Mouse (Mus musculus): ENCODE measurements at regions not wholly inside any gene's neighbourhood (a gene's known extent, or its start where the extent isn't known, plus 50 kb on each side); places are given as distances from the start of the nearest gene placed in this dataset.

- Histone ChIP-seq H3K4me2 (no peak overlapping the region), H3K9ac (no peak overlapping the region), H3K36me3 (no peaks in the 10 kb centered on the region), H3K4me3 (no peak overlapping the region), H3K9me3 (no peaks in the 10 kb centered on the region), H3K4me1 (peaks cover 36% of the 10 kb centered on the region), H3K27ac (no peak overlapping the region), H3K27me3 (no peaks in the 10 kb centered on the region)
- ATAC-seq (ENCODE audit: insufficient number of reproducible peaks, low FRiP score, low TSS enrichment, low read depth): no peak
- WGBS: 70% methylated on average over 19 of the region's 19 CpGs
Observed at GRCm38 (mm10) chr5:111665406-111665805, 68.3 kb upstream of the Gm26897 start.

- Histone ChIP-seq H3K27ac (no peak overlapping the region), H3K36me3 (no peaks in the 10 kb centered on the region), H3K4me3 (no peak overlapping the region), H3K9ac (no peak overlapping the region), H3K4me2 (no peak overlapping the region), H3K4me1 (peaks cover 36% of the 10 kb centered on the region), H3K9me3 (no peaks in the 10 kb centered on the region), H3K27me3 (no peaks in the 10 kb centered on the region)
- 59% methylated on average over 8 of the region's 8 CpGs for WGBS
- ATAC-seq (ENCODE audit: insufficient number of reproducible peaks, low FRiP score, low TSS enrichment, low read depth): no peak
Observed at GRCm38 (mm10) chr5:111666007-111666406, 67.7 kb upstream of the Gm26897 start.

- H3K27ac ChIP-seq: no peak overlapping the region
- 59% methylated on average over 3 of the region's 3 CpGs for WGBS
- no peak for ATAC-seq (ENCODE audit: insufficient number of reproducible peaks, low FRiP score, low TSS enrichment, low read depth)
- no peaks in the 10 kb centered on the region for H3K9me3 ChIP-seq
- H3K4me1 ChIP-seq: peaks cover 39% of the 10 kb centered on the region
- no peak overlapping the region for H3K4me3 ChIP-seq
- no peaks in the 10 kb centered on the region for H3K27me3 ChIP-seq
- H3K9ac ChIP-seq: no peak overlapping the region
- no peak overlapping the region for H3K4me2 ChIP-seq
- no peaks in the 10 kb centered on the region for H3K36me3 ChIP-seq
Observed at GRCm38 (mm10) chr5:111667901-111668300, 65.8 kb upstream of the Gm26897 start.

- H3K27me3 ChIP-seq: no peaks in the 10 kb centered on the region
- H3K4me1 ChIP-seq: peaks cover 32% of the 10 kb centered on the region
- no peaks in the 10 kb centered on the region for H3K9me3 ChIP-seq
- H3K36me3 ChIP-seq: no peaks in the 10 kb centered on the region
- H3K4me3 ChIP-seq: no peak overlapping the region
- H3K27ac ChIP-seq: no peak overlapping the region
- ATAC-seq (ENCODE audit: insufficient number of reproducible peaks, low FRiP score, low TSS enrichment, low read depth): no peak
- H3K4me2 ChIP-seq: no peak overlapping the region
- no peak overlapping the region for H3K9ac ChIP-seq
Observed at GRCm38 (mm10) chr5:111669139-111669538, 64.6 kb upstream of the Gm26897 start.

- Histone ChIP-seq H3K27ac (0 out of 2 replicates have a peak overlapping the region, but pooled peaks have one; percentile 23), H3K4me1 (peaks cover 45% of the 10 kb centered on the region), H3K27me3 (no peaks in the 10 kb centered on the region), H3K4me3 (no peak overlapping the region), H3K4me2 (no peak overlapping the region), H3K9ac (no peak overlapping the region), H3K9me3 (no peaks in the 10 kb centered on the region), H3K36me3 (no peaks in the 10 kb centered on the region)
- ATAC-seq (ENCODE audit: insufficient number of reproducible peaks, low FRiP score, low TSS enrichment, low read depth): no peak
- 48% methylated on average over 6 of the region's 6 CpGs for WGBS
Observed at GRCm38 (mm10) chr5:111671762-111672161, 62.0 kb upstream of the Gm26897 start.

GRCm38 (mm10) chr5:111674976-111675672, 58.6 kb upstream of the Gm26897 start:
- Histone ChIP-seq H3K4me2 (peak overlapping the region; percentile 2; the same call in 1 of the 2 replicates), H3K9me3 (no peaks in the 10 kb centered on the region), H3K27ac (peak overlapping the region; percentile 82), H3K4me3 (no peak overlapping the region), H3K9ac (no peak overlapping the region), H3K4me1 (peaks cover 63% of the 10 kb centered on the region), H3K27me3 (no peaks in the 10 kb centered on the region), H3K36me3 (no peaks in the 10 kb centered on the region)
- WGBS: 41% methylated on average over 6 of the region's 6 CpGs
- no peak for ATAC-seq (ENCODE audit: insufficient number of reproducible peaks, low FRiP score, low TSS enrichment, low read depth)

GRCm38 (mm10) chr5:111675673-111676261, 58.0 kb upstream of the Gm26897 start:
- peak overlapping the region; percentile 2; the same call in 1 of the 2 replicates for H3K4me2 ChIP-seq
- H3K27me3 ChIP-seq: no peaks in the 10 kb centered on the region
- H3K36me3 ChIP-seq: no peaks in the 10 kb centered on the region
- H3K27ac ChIP-seq: peak overlapping the region; percentile 82
- no peak overlapping the region for H3K4me3 ChIP-seq
- WGBS: 2% methylated on average over 8 of the region's 8 CpGs
- peaks cover 62% of the 10 kb centered on the region for H3K4me1 ChIP-seq
- peak; percentile 85 for ATAC-seq (ENCODE audit: insufficient number of reproducible peaks, low FRiP score, low TSS enrichment, low read depth)
- H3K9me3 ChIP-seq: no peaks in the 10 kb centered on the region
- no peak overlapping the region for H3K9ac ChIP-seq

- H3K9me3 ChIP-seq: no peaks in the 10 kb centered on the region
- peaks cover 49% of the 10 kb centered on the region for H3K4me1 ChIP-seq
- no peak for ATAC-seq (ENCODE audit: insufficient number of reproducible peaks, low FRiP score, low TSS enrichment, low read depth)
- H3K27me3 ChIP-seq: no peaks in the 10 kb centered on the region; the same call in 1 of the 2 replicates
- WGBS: 52% methylated on average over 6 of the region's 6 CpGs
- no peaks in the 10 kb centered on the region for H3K36me3 ChIP-seq
- no peak overlapping the region for H3K9ac ChIP-seq
- no peak overlapping the region for H3K4me2 ChIP-seq
- H3K4me3 ChIP-seq: no peak overlapping the region
- H3K27ac ChIP-seq: no peak overlapping the region
Observed at GRCm38 (mm10) chr5:111677847-111678311, 55.8 kb upstream of the Gm26897 start.

- Histone ChIP-seq H3K4me3 (no peak overlapping the region), H3K4me1 (peaks cover 49% of the 10 kb centered on the region), H3K36me3 (no peaks in the 10 kb centered on the region), H3K9me3 (no peaks in the 10 kb centered on the region), H3K4me2 (no peak overlapping the region), H3K9ac (no peak overlapping the region), H3K27ac (no peak overlapping the region), H3K27me3 (no peaks in the 10 kb centered on the region; the same call in 1 of the 2 replicates)
- WGBS: 27% methylated on average over 1 of the region's 1 CpGs
- ATAC-seq (ENCODE audit: insufficient number of reproducible peaks, low FRiP score, low TSS enrichment, low read depth): no peak
Observed at GRCm38 (mm10) chr5:111678496-111678895, 55.2 kb upstream of the Gm26897 start.

- H3K36me3 ChIP-seq: no peaks in the 10 kb centered on the region
- no peak overlapping the region for H3K4me2 ChIP-seq
- no peak overlapping the region for H3K4me3 ChIP-seq
- H3K9ac ChIP-seq: no peak overlapping the region
- ATAC-seq (ENCODE audit: insufficient number of reproducible peaks, low FRiP score, low TSS enrichment, low read depth): no peak
- peaks cover 6% of the 10 kb centered on the region; the same call in 1 of the 2 replicates for H3K27me3 ChIP-seq
- H3K27ac ChIP-seq: no peak overlapping the region
- WGBS: 52% methylated on average over 7 of the region's 7 CpGs
- no peaks in the 10 kb centered on the region for H3K9me3 ChIP-seq
- peaks cover 30% of the 10 kb centered on the region for H3K4me1 ChIP-seq
Observed at GRCm38 (mm10) chr5:111681362-111682028, 52.2 kb upstream of the Gm26897 start.

GRCm38 (mm10) chr5:111682899-111683298, 50.8 kb upstream of the Gm26897 start:
- peaks cover 6% of the 10 kb centered on the region; the same call in 1 of the 2 replicates for H3K27me3 ChIP-seq
- no peaks in the 10 kb centered on the region for H3K36me3 ChIP-seq
- H3K4me3 ChIP-seq: no peak overlapping the region
- no peak overlapping the region for H3K9ac ChIP-seq
- ATAC-seq (ENCODE audit: insufficient number of reproducible peaks, low FRiP score, low TSS enrichment, low read depth): no peak
- H3K4me1 ChIP-seq: peaks cover 21% of the 10 kb centered on the region
- no peaks in the 10 kb centered on the region for H3K9me3 ChIP-seq
- H3K4me2 ChIP-seq: no peak overlapping the region
- no peak overlapping the region for H3K27ac ChIP-seq
